Mouse (Mus musculus): ENCODE measurements around the gene Tmem170. TPM values are rescaled to one million over a fixed set of nuclear protein-coding genes. Genes with fewer than 3 reads are reported as not detected.
A peak's percentile ranks its signal among the peaks of the same experiment; 100 is the strongest.

Gene Tmem170
- total and polyA plus RNA-seq, 2 experiments from 2014 or later = 2.1 to 3.6 TPM

- no peak overlapping the region for H3K4me2 ChIP-seq (ENCODE audit: low read depth, low read length, poor library complexity, severe bottlenecking)
- DNase-seq (ENCODE audit: low spot score) (peak; percentile 30), ATAC-seq (ENCODE audit: low FRiP score) (no peak)
- H3K9ac ChIP-seq (replicated peaks; ENCODE audit: low read length, poor library complexity, severe bottlenecking) = no peak overlapping the region
- no peaks in the 10 kb centered on the region for H3K9me3 ChIP-seq (ENCODE audit: low read length)
- no peaks in the 10 kb centered on the region for H3K27me3 ChIP-seq (ENCODE audit: insufficient read depth, low read length)
- H3K27ac ChIP-seq (ENCODE audit: low read depth, low read length) = no peak overlapping the region
- no peak overlapping the region for H3K4me3 ChIP-seq (ENCODE audit: low read depth, low read length)
- 37% methylated on average over 7 of the region's 7 CpGs for WGBS
- 0 out of 2 replicates have a peak, but pooled peaks cover 3% of the 10 kb centered on the region for H3K4me1 ChIP-seq (ENCODE audit: insufficient read depth, low read length)
- TF ChIP-seq CTCF (IDR thresholded peaks at IDR 0.05) = no peak
- H3K36me3 ChIP-seq (ENCODE audit: insufficient read depth, low read length) = peaks cover 9% of the 10 kb centered on the region
Measured at GRCm38 (mm10) chr8:111911572-111911971, 35.0 kb upstream of the Tmem170 start.

GRCm38 (mm10) chr8:111909621-111910450 lies 33.3 kb upstream of the Tmem170 start, which contains the start of gene Chst5:
Gene Chst5, minus strand, starts transcription at chr8:111910447.
- H3K4me1 ChIP-seq (ENCODE audit: insufficient read depth, low read length) = 0 out of 2 replicates have a peak, but pooled peaks cover 3% of the 10 kb centered on the region
- peak within 1 kb of the TSS; percentile 94 for H3K4me2 ChIP-seq (ENCODE audit: low read depth, low read length, poor library complexity, severe bottlenecking)
- peak within 1 kb of the TSS; percentile 65 for H3K9ac ChIP-seq (replicated peaks; ENCODE audit: low read length, poor library complexity, severe bottlenecking)
- H3K4me3 ChIP-seq (ENCODE audit: low read depth, low read length) = peak within 1 kb of the TSS; percentile 44
- no peaks in the 10 kb centered on the region for H3K27me3 ChIP-seq (ENCODE audit: insufficient read depth, low read length)
- WGBS = 3% methylated on average over 43 of the region's 47 CpGs
- H3K27ac ChIP-seq (ENCODE audit: low read depth, low read length) = no peak within 1 kb of the TSS
- DNase-seq (ENCODE audit: low spot score) (peak; percentile 29), ATAC-seq (ENCODE audit: low FRiP score) (peak; percentile 65)
- H3K36me3 ChIP-seq (ENCODE audit: insufficient read depth, low read length) = peaks cover under 1% of the 10 kb centered on the region
- no peaks in the 10 kb centered on the region for H3K9me3 ChIP-seq (ENCODE audit: low read length)
- TF ChIP-seq CTCF (IDR thresholded peaks at IDR 0.05) = no peak

GRCm38 (mm10) chr8:111905500-111906121 lies 29.1 kb upstream of the Tmem170 start:
- Histone ChIP-seq H3K4me2 (ENCODE audit: low read depth, low read length, poor library complexity, severe bottlenecking) (no peak overlapping the region), H3K9ac (replicated peaks; ENCODE audit: low read length, poor library complexity, severe bottlenecking) (no peak overlapping the region), H3K27ac (ENCODE audit: low read depth, low read length) (no peak overlapping the region), H3K36me3 (ENCODE audit: insufficient read depth, low read length) (no peaks in the 10 kb centered on the region), H3K27me3 (ENCODE audit: insufficient read depth, low read length) (no peaks in the 10 kb centered on the region), H3K4me3 (ENCODE audit: low read depth, low read length) (no peak overlapping the region), H3K9me3 (ENCODE audit: low read length) (no peaks in the 10 kb centered on the region), H3K4me1 (ENCODE audit: insufficient read depth, low read length) (0 out of 2 replicates have a peak, but pooled peaks cover 3% of the 10 kb centered on the region)
- DNase-seq (ENCODE audit: low spot score) (no peak), ATAC-seq (ENCODE audit: low FRiP score) (no peak)
- no peak for TF ChIP-seq CTCF (IDR thresholded peaks at IDR 0.05)
- 75% methylated on average over 7 of the region's 8 CpGs for WGBS

- Histone ChIP-seq H3K27me3 (ENCODE audit: insufficient read depth, low read length) (no peaks in the 10 kb centered on the region), H3K9me3 (ENCODE audit: low read length) (no peaks in the 10 kb centered on the region), H3K4me2 (ENCODE audit: low read depth, low read length, poor library complexity, severe bottlenecking) (no peak overlapping the region), H3K9ac (replicated peaks; ENCODE audit: low read length, poor library complexity, severe bottlenecking) (no peak overlapping the region), H3K4me3 (ENCODE audit: low read depth, low read length) (no peak overlapping the region), H3K4me1 (ENCODE audit: insufficient read depth, low read length) (no peaks in the 10 kb centered on the region), H3K27ac (ENCODE audit: low read depth, low read length) (no peak overlapping the region), H3K36me3 (ENCODE audit: insufficient read depth, low read length) (no peaks in the 10 kb centered on the region)
- ATAC-seq (ENCODE audit: low FRiP score) (no peak), DNase-seq (ENCODE audit: low spot score) (no peak)
- 39% methylated on average over 5 of the region's 5 CpGs for WGBS
- no peak for TF ChIP-seq CTCF (IDR thresholded peaks at IDR 0.05)
Measured at GRCm38 (mm10) chr8:111902080-111902479, 25.5 kb upstream of the Tmem170 start.

GRCm38 (mm10) chr8:111898586-111898985 lies 22.0 kb upstream of the Tmem170 start:
- Histone ChIP-seq H3K9me3 (ENCODE audit: low read length) (no peaks in the 10 kb centered on the region), H3K27ac (ENCODE audit: low read depth, low read length) (no peak overlapping the region), H3K4me2 (ENCODE audit: low read depth, low read length, poor library complexity, severe bottlenecking) (no peak overlapping the region), H3K9ac (replicated peaks; ENCODE audit: low read length, poor library complexity, severe bottlenecking) (no peak overlapping the region), H3K27me3 (ENCODE audit: insufficient read depth, low read length) (no peaks in the 10 kb centered on the region), H3K36me3 (ENCODE audit: insufficient read depth, low read length) (no peaks in the 10 kb centered on the region), H3K4me3 (ENCODE audit: low read depth, low read length) (no peak overlapping the region), H3K4me1 (ENCODE audit: insufficient read depth, low read length) (no peaks in the 10 kb centered on the region)
- DNase-seq (ENCODE audit: low spot score) (no peak), ATAC-seq (ENCODE audit: low FRiP score) (no peak)
- no peak for TF ChIP-seq CTCF (IDR thresholded peaks at IDR 0.05)
- WGBS = 37% methylated on average over 10 of the region's 10 CpGs

GRCm38 (mm10) chr8:111894955-111895354 lies 18.4 kb upstream of the Tmem170 start:
- H3K36me3 ChIP-seq (ENCODE audit: insufficient read depth, low read length) = no peaks in the 10 kb centered on the region
- H3K4me2 ChIP-seq (ENCODE audit: low read depth, low read length, poor library complexity, severe bottlenecking) = no peak overlapping the region
- WGBS = 87% methylated on average over 7 of the region's 7 CpGs
- peak; percentile 44 for TF ChIP-seq CTCF (IDR thresholded peaks at IDR 0.05)
- H3K9ac ChIP-seq (replicated peaks; ENCODE audit: low read length, poor library complexity, severe bottlenecking) = no peak overlapping the region
- DNase-seq (ENCODE audit: low spot score) (no peak), ATAC-seq (ENCODE audit: low FRiP score) (no peak)
- H3K27me3 ChIP-seq (ENCODE audit: insufficient read depth, low read length) = peaks cover 13% of the 10 kb centered on the region
- no peak overlapping the region for H3K27ac ChIP-seq (ENCODE audit: low read depth, low read length)
- peaks cover 5% of the 10 kb centered on the region for H3K4me1 ChIP-seq (ENCODE audit: insufficient read depth, low read length)
- no peak overlapping the region for H3K4me3 ChIP-seq (ENCODE audit: low read depth, low read length)
- H3K9me3 ChIP-seq (ENCODE audit: low read length) = no peaks in the 10 kb centered on the region
